Comparison of ENCODE assay signal across 8 mouse cellular contexts in genomic region chr17:36042610-36043169, GRCm38 (mm10). TPM values are rescaled to one million over a fixed set of nuclear protein-coding genes. Genes with fewer than 3 reads are reported as not detected.
DNase-seq lines count a peak whose midpoint lies in the region; ATAC-seq lines count a peak whose summit lies in the region.
"Not testable (repeated sequence)": the region's sequence is repeated elsewhere in the genome, so short reads cannot be mapped to it uniquely, and the experiment has no call there.

TSS of gene H2-T22 (minus strand) at chr17:36042747.
TSS of gene Gm6034 (plus strand) at chr17:36042961.

- H3K9ac ChIP-seq in hindbrain, embryonic 16.5 days (ENCODE audit: low read depth, low read length), result peak within 1 kb of the TSS; percentile 56

- not testable (repeated sequence) for H3K9me3 ChIP-seq in hindbrain, embryonic 16.5 days (ENCODE audit: control insufficient read depth, low read length)

- 1% methylated on average over 12 of the region's 12 CpGs for WGBS in hindbrain, embryonic 16.5 days

- not testable (repeated sequence) for H3K4me1 ChIP-seq in hindbrain, embryonic 16.5 days (ENCODE audit: control insufficient read depth, insufficient read depth, low read depth, low read length)

- H3K27me3 ChIP-seq in hindbrain, embryonic 16.5 days (replicated peaks; ENCODE audit: control insufficient read depth, insufficient read depth, low read length), result not testable (repeated sequence)

- not testable (repeated sequence) for H3K36me3 ChIP-seq in hindbrain, embryonic 16.5 days (ENCODE audit: control insufficient read depth, insufficient read depth, low read length)

- not testable (repeated sequence) for H3K27ac ChIP-seq in hindbrain, embryonic 16.5 days (ENCODE audit: low read depth, low read length)

- H3K4me3 ChIP-seq in hindbrain, embryonic 16.5 days (ENCODE audit: low read length), result peak within 1 kb of the TSS; percentile 44

- peak; percentile 83 for DNase-seq in R1 (ENCODE audit: low read depth, low spot score)
- peak; percentile 57 to 63 for DNase-seq in cerebellum, postnatal 25 days
- peak; percentile 35 to 46 for DNase-seq in frontal cortex, postnatal 14 days (ENCODE audit: low spot score in 2 of 2)
- peak; percentile 66 to 68 for DNase-seq in layer of hippocampus, postnatal 36 days
- peak; percentile 97 for DNase-seq in lung, postnatal 25 days (ENCODE audit: low spot score)
- peak; percentile 36 for DNase-seq in retina, embryonic 14.5 days (ENCODE audit: low spot score)
- DNase-seq in urinary bladder, postnatal 14 days (ENCODE audit: low spot score), result peak; percentile 70

- peak; percentile 98 for ATAC-seq in hindbrain, embryonic 16.5 days

- H3K4me2 ChIP-seq in hindbrain, embryonic 16.5 days (ENCODE audit: low read length), result peak within 1 kb of the TSS; percentile 78

RNA-seq across cellular contexts. Expression of gene H2-T22, which starts in this region (rescaled TPM):
- 8.2 and 9.2 TPM in 2 replicates for polyA plus RNA-seq in hindbrain, embryonic 16.5 days (2015; fragmentation: Nextera tagmentation; extraction: Ambion mirVana)
- total RNA-seq in layer of hippocampus, postnatal 36 days (2021), result 10 to 100 TPM in 1 of 2 experiments, 1 to 10 TPM in 1; 9.0 to 11.0 TPM

RNA-seq across cellular contexts. Expression of gene Gm6034, which starts in this region (rescaled TPM):
- polyA plus RNA-seq in hindbrain, embryonic 16.5 days (2015; fragmentation: Nextera tagmentation; extraction: Ambion mirVana), result not detected in 2 replicates
- total RNA-seq in layer of hippocampus, postnatal 36 days (2021), result under 1 TPM in 1 of 2 experiments, not detected in 1; 0.22 TPM

Comparison
In these comparisons a context has a peak if more than half of its experiments do, and no peak if none do; other contexts are left out.
1. DNase-seq: peak in every context shown above with its lines; median percentile 97 in lung, postnatal 25 days; 83 in R1; 70 in urinary bladder, postnatal 14 days; 67 in layer of hippocampus, postnatal 36 days; 60 in cerebellum, postnatal 25 days; 40 in frontal cortex, postnatal 14 days; 36 in retina, embryonic 14.5 days.